Mouse (Mus musculus) gastrocnemius, adult 2 months (tissue): ENCODE data around the gene Smc4. TPM values are rescaled to one million over a fixed set of nuclear protein-coding genes. Genes with fewer than 3 reads are reported as not detected.
A peak's percentile ranks its signal among the peaks of the same experiment; 100 is the strongest.
"Not testable (repeated sequence)": the region's sequence is repeated elsewhere in the genome, so short reads cannot be mapped to it uniquely, and the experiment has no call there.

Source experiments
- DNase-seq: peaks from one replicate; pipeline ENCODE4 v3.0.0; 2022
- H3K27ac ChIP-seq: fragments of 200-600 bp; 2 replicates; pipeline ENCODE4 v1.8.1; 2022; ENCODE audit warnings: mild to moderate bottlenecking
- H3K4me3 ChIP-seq: fragments of 200-600 bp; 2 replicates; pipeline ENCODE4 v1.8.1; 2022; ENCODE audit warnings: mild to moderate bottlenecking, moderate library complexity
- CTCF ChIP-seq: fragments of 200-600 bp; IDR thresholded peaks from 2 replicates; pipeline ENCODE4 v1.8.1; 2022; ENCODE audit warnings: antibody characterized with exemption, mild to moderate bottlenecking, moderate library complexity
- intact Hi-C: fragments of 180-260 bp; cut with DNase I; formaldehyde crosslinking; loops from one replicate; pipeline ENCODE4 v1.15.1; 2025
- total RNA-seq, 2 experiments: library from RNA; stranded (reverse); gene quantifications; 2 replicates each; pipeline ENCODE4 v1.2.3; 2021

Gene Smc4
- total RNA-seq, 2 experiments from 2014 or later = 4.8 to 6.7 TPM

- no peak for TF ChIP-seq CTCF
- intact Hi-C loops = no loop called here
- DNase-seq = no peak
- Histone ChIP-seq H3K4me3 (no peak overlapping the region), H3K27ac (no peak overlapping the region)
Observed at GRCm38 (mm10) chr3:68977696-68978095, 26.8 kb upstream of the Smc4 start.

- no peak overlapping the region for H3K27ac ChIP-seq
- TF ChIP-seq CTCF = no peak
- intact Hi-C loops = no loop called here
Observed at GRCm38 (mm10) chr3:68979187-68979586, 25.4 kb upstream of the Smc4 start.

GRCm38 (mm10) chr3:68980898-68981297 is 23.6 kb upstream of the Smc4 start:
- Histone ChIP-seq H3K27ac (no peak overlapping the region), H3K4me3 (no peak overlapping the region)
- no peak for TF ChIP-seq CTCF
- DNase-seq = peak; percentile 19
- intact Hi-C loops = no loop called here

More at GRCm38 (mm10) chr3:68979187-68979586, 25.4 kb upstream of the Smc4 start:
- no peak for DNase-seq
- no peak overlapping the region for H3K4me3 ChIP-seq

DNA sequence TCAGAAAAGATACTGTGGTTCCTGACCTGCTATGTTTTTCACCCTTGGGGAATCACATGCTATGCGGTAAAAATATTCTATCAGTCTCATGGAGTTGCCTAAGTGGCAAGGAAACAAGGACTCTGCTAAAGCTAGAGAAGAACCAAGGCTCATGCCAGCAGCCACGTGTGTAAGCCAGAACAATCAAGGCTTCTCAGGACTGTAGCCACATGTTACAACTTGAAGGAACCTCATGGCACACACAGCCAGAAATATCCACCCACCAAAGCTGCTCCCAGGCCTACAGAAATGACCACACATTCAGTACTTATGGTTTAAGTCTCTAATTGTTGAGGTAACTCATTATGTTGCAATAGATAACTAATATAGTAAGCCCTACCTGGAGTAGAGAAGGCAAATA is 18.0 kb upstream of the Smc4 start:
- DNase-seq = no peak
- TF ChIP-seq CTCF = no peak
- Histone ChIP-seq H3K4me3 (no peak overlapping the region), H3K27ac (no peak overlapping the region)
- intact Hi-C loops = no loop called here

- no peak overlapping the region for H3K4me3 ChIP-seq
- TF ChIP-seq CTCF = no peak
- H3K27ac ChIP-seq = no peak overlapping the region
- DNase-seq = no peak
- intact Hi-C loops = no loop called here
Observed at GRCm38 (mm10) chr3:69002781-69003180, 1.8 kb upstream of the Smc4 start.

- intact Hi-C loops = no loop called here
- peak overlapping the region; percentile 98 for H3K27ac ChIP-seq
- H3K4me3 ChIP-seq = peak overlapping the region; percentile 97
- TF ChIP-seq CTCF = peak; percentile 33
- DNase-seq = no peak
Observed at GRCm38 (mm10) chr3:69004055-69004436, 492 bp upstream of the Smc4 start.

DNA sequence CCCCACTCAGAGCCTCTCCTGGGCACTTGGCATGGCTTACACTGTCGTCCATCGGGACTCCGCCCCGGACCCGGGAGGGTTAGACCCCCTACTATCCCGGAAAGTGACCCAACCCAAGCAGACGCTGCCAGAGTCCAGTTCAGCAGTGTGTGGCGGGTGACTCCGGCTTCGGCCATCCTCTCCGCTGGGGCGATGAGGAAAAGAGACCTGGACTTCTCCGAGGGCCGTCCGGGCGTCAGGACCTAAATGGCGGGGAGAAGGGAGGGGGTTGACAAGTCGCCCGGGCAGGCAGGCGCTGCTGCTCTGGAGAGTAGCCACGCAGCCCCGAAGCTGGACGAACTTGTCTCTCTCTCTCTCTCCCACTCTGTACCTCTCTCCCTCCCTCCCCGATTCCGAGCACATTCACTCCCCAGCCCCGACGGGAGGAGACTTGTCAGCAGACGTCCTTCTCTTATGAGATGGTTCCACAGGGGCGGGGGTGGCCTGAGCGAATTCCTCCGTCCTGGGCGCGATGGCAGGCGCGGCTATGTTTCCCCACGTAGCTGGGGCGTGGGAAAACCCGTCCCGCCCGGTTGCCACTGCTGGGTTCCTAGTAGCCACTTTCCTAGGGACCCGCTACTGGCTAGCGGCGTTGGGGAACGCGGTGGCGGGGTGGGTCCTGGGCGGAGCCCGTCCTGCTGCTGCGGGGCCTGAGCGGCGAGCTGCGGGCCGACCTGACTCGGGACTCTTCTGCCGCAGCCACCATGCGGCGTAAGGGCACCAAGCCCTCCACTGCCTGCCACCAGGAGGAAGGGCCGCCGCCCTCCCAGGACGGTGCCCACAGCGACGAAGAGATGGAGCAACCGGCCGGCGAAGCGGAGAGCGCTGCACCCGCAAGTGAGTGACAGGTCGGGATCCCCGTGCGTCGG is 1.1 kb downstream of the Smc4 start:
- H3K27ac ChIP-seq = peak overlapping the region; percentile 98
- peak overlapping the region; percentile 97 for H3K4me3 ChIP-seq
- intact Hi-C loops = no loop called here
- DNase-seq = peak; percentile 58
- peak; percentile 25; the same call in 1 of the 2 replicates for TF ChIP-seq CTCF

GRCm38 (mm10) chr3:69006246-69006760 is 1.8 kb downstream of the Smc4 start:
- peak overlapping the region; percentile 97 for H3K4me3 ChIP-seq
- no peak for TF ChIP-seq CTCF
- no peak for DNase-seq
- intact Hi-C loops = no loop called here
- peak overlapping the region; percentile 98 for H3K27ac ChIP-seq

- intact Hi-C loops = no loop called here
- Histone ChIP-seq H3K27ac (no peak overlapping the region), H3K4me3 (no peak overlapping the region)
- no peak for DNase-seq
- no peak for TF ChIP-seq CTCF
Observed at GRCm38 (mm10) chr3:69008873-69009272, 4.3 kb downstream of the Smc4 start.

- intact Hi-C loops = no loop called here
- TF ChIP-seq CTCF = no peak
- no peak overlapping the region for H3K27ac ChIP-seq
- no peak for DNase-seq
- H3K4me3 ChIP-seq = no peak overlapping the region
Observed at GRCm38 (mm10) chr3:69017181-69017580, 12.6 kb downstream of the Smc4 start.

DNA sequence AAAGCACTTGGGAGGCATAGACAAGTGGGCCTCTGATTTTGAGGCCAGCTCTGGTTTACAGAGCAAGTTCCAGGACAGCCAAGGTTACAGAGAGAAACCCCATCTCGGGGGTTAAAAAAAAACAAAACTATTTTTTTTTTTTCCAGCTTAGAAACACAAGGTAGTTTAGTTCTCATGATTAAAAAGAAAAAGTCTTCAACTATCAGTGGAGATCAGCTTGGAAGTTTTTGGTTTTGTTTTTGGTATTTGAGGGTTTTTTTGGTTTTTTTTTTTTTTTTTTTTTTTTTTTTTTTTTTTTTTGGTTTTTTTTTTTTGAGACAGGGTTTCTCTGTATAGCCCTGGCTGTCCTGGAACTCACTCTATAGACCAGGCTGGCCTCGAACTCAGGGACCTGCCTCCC is 14.1 kb downstream of the Smc4 start:
- DNase-seq, H3K4me3 ChIP-seq, H3K27ac ChIP-seq, intact Hi-C loops: not testable (repeated sequence)

DNA sequence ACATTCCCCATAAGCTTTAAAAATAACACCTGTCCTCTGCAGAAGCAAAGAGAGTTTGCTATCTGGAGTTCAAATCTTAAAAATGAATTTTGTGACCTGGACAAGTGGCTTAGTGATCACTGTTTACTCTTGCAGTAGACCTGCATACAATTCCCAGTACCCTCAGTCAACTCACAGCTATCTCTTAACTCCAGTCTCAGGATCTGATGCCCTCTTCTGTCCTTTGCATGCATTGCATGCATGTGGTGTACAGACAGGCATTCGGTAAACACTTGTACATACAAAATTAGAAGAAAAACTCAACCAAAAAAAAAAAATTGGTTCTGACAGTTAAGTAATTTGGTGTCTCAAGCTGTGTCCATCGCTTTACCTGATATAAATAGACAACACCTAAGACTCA is 15.7 kb downstream of the Smc4 start:
- peak; percentile 37 for TF ChIP-seq CTCF
- DNase-seq = no peak
- intact Hi-C loops = no loop called here
- Histone ChIP-seq H3K4me3 (no peak overlapping the region), H3K27ac (no peak overlapping the region)

- no peak for TF ChIP-seq CTCF
Observed at GRCm38 (mm10) chr3:69020764-69021163, 16.2 kb downstream of the Smc4 start.

More at GRCm38 (mm10) chr3:69020764-69021163, 16.2 kb downstream of the Smc4 start:
- no peak overlapping the region for H3K27ac ChIP-seq
- intact Hi-C loops = no loop called here
- no peak overlapping the region for H3K4me3 ChIP-seq
- DNase-seq = no peak
